Mouse (Mus musculus) bone marrow, adult 2 months (tissue): Measurements from ENCODE around the gene Edf1. TPM values are rescaled to one million over a fixed set of nuclear protein-coding genes. Genes with fewer than 3 reads are reported as not detected.

Experiments
- H3K27ac ChIP-seq: fragments of 200-500 bp; 2 replicates; pipeline ENCODE4 v1.5.1; 2012; ENCODE audit warnings: low read depth, mild to moderate bottlenecking, control low read depth, inconsistent platforms, low read length; ENCODE audit not compliant: control insufficient read depth, poor library complexity, insufficient read depth
- H3K4me1 ChIP-seq: fragments of 200-500 bp; 2 replicates; pipeline ENCODE4 v1.6.1; 2011; ENCODE audit warnings: low read length; ENCODE audit not compliant: control insufficient read depth, insufficient read depth
- H3K4me3 ChIP-seq: fragments of 200-500 bp; replicated peaks from 2 replicates; pipeline ENCODE3; 2011; ENCODE audit warnings: mild to moderate bottlenecking, low read depth, low read length, control low read depth; ENCODE audit not compliant: control insufficient read depth
- CTCF ChIP-seq: fragments of 200-500 bp; IDR thresholded peaks from 2 replicates; pipeline ENCODE4 v1.5.1; 2011; ENCODE audit warnings: low read length, control low read depth; ENCODE audit not compliant: control insufficient read depth, insufficient read depth
- POLR2A ChIP-seq: fragments of 200-500 bp; IDR thresholded peaks from 2 replicates; pipeline ENCODE4 v1.6.1; 2011; ENCODE audit warnings: low read depth, mild to moderate bottlenecking, control low read depth, low read length, borderline replicate concordance; ENCODE audit not compliant: control insufficient read depth
- WGBS: fragments of 180-500 bp; shearing (Covaris S2); methylation state at CpG from one replicate; pipeline ENCODE4 v1.1.7; 2018; 5-methylcytosine and 5-hydroxymethylcytosine counted together
- polyA plus RNA-seq: library from polyadenylated mRNA; stranded (reverse); fragments of >200 nt; gene quantifications from 2 replicates; pipeline ENCODE4 v1.2.4, GENCODE M21; 2011; ENCODE audit warnings: low replicate concordance; ENCODE audit not compliant: missing spikeins, insufficient read depth, insufficient read length

Gene Edf1
- polyA plus RNA-seq, 1 experiment: 73.8 TPM

- peaks cover 4% of the 10 kb centered on the region for H3K4me1 ChIP-seq
- no peak overlapping the region for H3K4me3 ChIP-seq
- WGBS: 5% methylated on average over 75 of the region's 75 CpGs
- TF ChIP-seq CTCF: no peak
- TF ChIP-seq POLR2A: no peak
- no peak overlapping the region for H3K27ac ChIP-seq
These were observed 20.5 kb downstream of the Edf1 start for GRCm38 (mm10) chr2:25577951-25578795.

DNA sequence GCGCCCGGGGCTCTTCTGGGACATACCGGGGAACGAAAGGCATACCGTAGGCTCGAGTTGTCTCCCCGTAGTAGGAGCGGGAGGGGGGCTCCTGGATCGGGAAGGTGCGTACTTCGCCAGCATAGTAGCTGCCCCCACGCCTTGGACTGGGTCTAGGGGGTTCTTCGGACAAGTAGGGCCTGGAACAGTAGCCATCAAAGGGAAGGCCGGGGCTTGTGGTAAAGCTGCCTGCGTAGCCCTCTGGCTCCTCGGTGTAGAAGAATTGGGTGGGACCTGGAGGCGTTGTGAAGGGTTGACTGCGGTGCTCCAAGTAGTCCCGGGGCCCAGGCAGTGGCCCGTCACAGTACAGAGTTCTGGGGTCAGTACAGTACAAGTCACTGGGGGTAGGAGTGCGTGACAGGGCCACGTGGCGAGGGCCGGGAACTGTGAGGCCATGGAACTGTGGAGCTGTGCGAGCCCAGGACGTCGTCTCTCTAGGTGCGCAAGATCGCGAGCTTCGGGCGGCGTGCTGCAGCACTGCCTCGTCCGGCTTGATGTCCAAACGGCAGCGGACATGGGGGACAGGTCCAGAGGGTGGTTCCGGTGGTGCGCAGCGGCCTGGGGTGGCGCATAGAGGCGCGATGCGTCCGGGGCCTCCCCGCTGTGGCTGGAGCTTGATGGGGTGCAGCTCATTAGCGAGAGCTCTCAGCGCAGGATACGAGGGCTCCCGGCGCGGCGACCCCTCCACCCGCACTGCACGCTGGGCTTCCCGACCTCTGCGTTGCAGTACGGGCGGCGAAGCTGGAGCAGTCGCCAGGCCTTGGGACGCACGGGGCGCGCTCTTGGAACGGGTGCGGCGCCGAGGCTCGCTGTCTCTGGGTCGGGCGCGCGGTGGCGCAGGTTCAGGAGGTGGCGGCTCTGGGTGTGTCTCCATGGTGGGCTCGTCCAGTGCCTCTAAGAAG lies 21.4 kb downstream of the Edf1 start:
- Histone ChIP-seq H3K4me1 (peaks cover 4% of the 10 kb centered on the region), H3K27ac (no peak overlapping the region; the same call in 1 of the 2 replicates), H3K4me3 (no peak overlapping the region)

DNA sequence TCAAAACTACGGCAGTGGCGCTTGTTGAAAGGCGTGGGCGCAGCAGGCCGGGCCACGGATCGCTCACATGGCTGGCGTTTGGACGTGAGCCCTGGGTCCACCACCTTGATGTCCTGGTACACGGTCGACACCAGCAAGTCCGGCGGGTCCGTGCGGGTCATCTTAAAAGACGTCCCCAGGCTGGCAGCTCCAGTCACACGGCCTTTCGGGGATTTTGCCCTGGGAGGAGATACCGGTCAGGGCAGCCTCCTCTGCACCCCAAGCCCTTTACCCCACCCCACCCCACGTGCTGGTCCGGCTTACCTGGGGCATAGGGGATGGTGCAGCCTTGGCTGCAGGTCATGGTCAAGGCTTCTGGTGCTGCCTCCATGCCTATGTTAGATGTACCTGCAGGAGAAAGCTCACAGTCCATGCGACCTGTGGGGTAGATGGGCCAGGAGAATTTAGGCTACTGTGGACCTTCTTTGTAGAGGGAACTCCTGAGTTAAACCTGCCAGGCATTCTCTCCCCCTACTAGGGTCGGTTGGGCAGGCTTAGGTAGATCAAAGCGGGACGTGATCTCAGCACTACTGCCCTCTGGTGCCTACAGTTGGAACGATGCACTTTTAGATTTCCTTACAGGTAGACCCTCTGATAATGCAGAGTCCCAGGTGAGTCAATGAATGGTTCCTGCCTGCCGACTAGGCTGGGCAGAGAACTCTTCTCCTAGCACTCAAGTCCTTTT lies 22.3 kb downstream of the Edf1 start:
- TF ChIP-seq POLR2A: no peak
- peak; percentile 55 for TF ChIP-seq CTCF
- Histone ChIP-seq H3K4me3 (no peak overlapping the region), H3K4me1 (peaks cover 4% of the 10 kb centered on the region), H3K27ac (no peak overlapping the region)
- WGBS: 8% methylated on average over 27 of the region's 27 CpGs

More for the DNA sequence above, 21.4 kb downstream of the Edf1 start:
- 8% methylated on average over 77 of the region's 77 CpGs for WGBS
- TF ChIP-seq CTCF: no peak
- TF ChIP-seq POLR2A: no peak

GRCm38 (mm10) chr2:25580621-25581101 lies 23.0 kb downstream of the Edf1 start:
- WGBS: 30% methylated on average over 6 of the region's 6 CpGs
- TF ChIP-seq POLR2A: no peak
- Histone ChIP-seq H3K27ac (no peak overlapping the region), H3K4me1 (peaks cover 2% of the 10 kb centered on the region), H3K4me3 (no peak overlapping the region)

DNA sequence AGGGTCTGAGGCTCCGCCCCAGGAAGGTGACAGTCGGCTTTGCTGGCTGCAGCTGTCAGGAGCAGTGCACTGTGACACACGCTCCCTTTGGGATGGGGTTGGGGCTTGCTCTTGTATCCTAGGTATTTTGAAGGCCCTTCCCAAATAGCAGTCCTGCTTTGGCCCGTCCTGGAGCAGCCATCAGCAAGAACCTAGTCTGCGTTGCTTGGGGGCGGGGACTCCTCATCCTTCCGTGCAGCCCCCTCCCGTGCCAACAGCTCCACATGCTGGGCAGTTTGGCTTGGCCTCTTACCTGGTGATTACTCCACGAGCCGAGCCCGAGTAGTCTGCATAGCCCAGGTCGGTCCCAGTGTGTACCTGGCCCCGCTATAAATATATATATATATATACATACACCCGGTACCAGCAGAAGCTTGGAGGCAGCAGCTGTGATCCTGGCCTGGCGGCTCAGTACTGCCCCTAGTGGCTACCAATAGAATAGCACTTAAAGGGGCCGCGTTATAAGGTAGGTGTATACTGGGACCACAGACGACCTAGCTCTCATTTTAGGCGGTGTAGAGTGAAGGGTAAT lies 23.7 kb downstream of the Edf1 start, which contains the start of gene Ajm1:
Gene Ajm1 (minus strand): TSS at position 464 of the 571 bp plus-strand sequence.
- TF ChIP-seq CTCF (peak; percentile 85), POLR2A (no peak)
- WGBS: 6% methylated on average over 19 of the region's 19 CpGs
- Histone ChIP-seq H3K4me1 (no peaks in the 10 kb centered on the region), H3K27ac (no peak within 1 kb of the TSS), H3K4me3 (no peak within 1 kb of the TSS)

DNA sequence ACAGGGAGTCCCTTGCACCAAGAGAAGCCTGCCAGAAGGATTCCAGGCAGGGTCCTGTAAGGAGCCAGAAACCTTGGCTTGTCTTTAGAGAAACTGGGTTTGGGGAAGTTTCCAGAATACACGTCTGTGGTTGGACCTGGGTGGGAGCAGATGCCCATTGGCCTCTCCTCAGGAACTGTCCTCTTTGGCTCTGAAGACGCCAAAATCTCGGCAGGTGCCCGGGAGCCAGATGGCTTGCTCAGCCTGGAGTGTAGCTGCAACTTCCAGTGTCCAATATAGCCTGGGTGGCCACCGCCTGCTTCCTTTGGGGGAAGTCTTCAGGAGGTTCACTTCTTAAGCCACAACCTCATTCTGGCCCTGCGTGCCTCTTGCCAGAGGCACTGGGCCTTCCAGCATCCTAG lies 24.3 kb downstream of the Edf1 start:
- Histone ChIP-seq H3K27ac (no peak overlapping the region), H3K4me1 (no peaks in the 10 kb centered on the region), H3K4me3 (no peak overlapping the region)
- 3% methylated on average over 6 of the region's 6 CpGs for WGBS
- TF ChIP-seq CTCF: no peak
- no peak for TF ChIP-seq POLR2A

DNA sequence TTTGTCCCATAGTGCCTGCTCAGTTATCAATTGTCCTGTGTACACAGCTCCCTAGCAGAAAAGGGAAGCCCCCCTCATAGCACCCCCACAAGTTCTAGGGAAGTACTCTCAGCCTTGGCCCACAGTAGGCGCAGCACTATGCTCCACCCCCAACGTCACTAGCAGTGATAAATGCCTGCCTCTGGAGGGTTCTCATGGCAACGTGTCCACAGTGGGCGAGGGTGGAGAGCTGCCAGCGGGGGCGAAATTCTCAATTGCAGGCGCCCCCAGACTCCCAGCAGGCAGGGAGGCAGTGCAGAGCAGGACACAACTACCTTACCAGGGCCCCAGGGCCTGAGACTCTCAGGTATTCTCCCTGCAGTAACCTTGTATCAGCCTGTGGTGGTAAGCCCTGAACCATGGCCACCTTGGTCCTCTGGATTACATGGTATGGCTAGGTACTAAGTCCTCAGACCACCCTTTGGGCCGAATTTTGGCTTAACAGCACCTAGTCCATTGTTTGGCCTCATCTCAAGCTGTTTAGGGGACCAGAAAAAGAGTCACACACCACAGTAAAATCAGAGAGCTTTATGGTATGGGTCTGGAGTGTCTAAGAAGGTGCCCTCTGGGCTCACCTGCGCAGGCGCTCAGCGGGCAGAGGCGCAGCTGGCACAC lies 24.9 kb downstream of the Edf1 start:
- 42% methylated on average over 12 of the region's 12 CpGs for WGBS
- TF ChIP-seq CTCF: no peak
- no peak for TF ChIP-seq POLR2A
- Histone ChIP-seq H3K4me3 (no peak overlapping the region), H3K27ac (no peak overlapping the region), H3K4me1 (no peaks in the 10 kb centered on the region)

- TF ChIP-seq CTCF (no peak), POLR2A (no peak)
- Histone ChIP-seq H3K4me3 (no peak overlapping the region), H3K27ac (no peak overlapping the region), H3K4me1 (no peaks in the 10 kb centered on the region)
- WGBS: 88% methylated on average over 6 of the region's 6 CpGs
These were observed 25.5 kb downstream of the Edf1 start for GRCm38 (mm10) chr2:25583120-25583481.
